Mouse (Mus musculus) hindbrain, embryonic 12.5 days (tissue): ENCODE data around the gene Vmn1r107. TPM values are rescaled to one million over a fixed set of nuclear protein-coding genes. Genes with fewer than 3 reads are reported as not detected.
"Not testable (repeated sequence)": the region's sequence is repeated elsewhere in the genome, so short reads cannot be mapped to it uniquely, and the experiment has no call there.

Experiments
- ATAC-seq: fragments of 200-750 bp; cut with Nextera tagmentation; 2 replicates; pipeline ENCODE4 v1.8.0; 2017; ENCODE audit warnings: moderate TSS enrichment; ENCODE audit not compliant: low FRiP score
- H3K27ac ChIP-seq: fragments of 300-500 bp; sonication (generic); 2 replicates; pipeline ENCODE4 v1.5.1; 2016; ENCODE audit warnings: mild to moderate bottlenecking
- H3K27me3 ChIP-seq: fragments of 300-500 bp; sonication (generic); 2 replicates; pipeline ENCODE4 v1.6.1; 2016; ENCODE audit warnings: mild to moderate bottlenecking
- H3K36me3 ChIP-seq: fragments of 300-500 bp; sonication (generic); 2 replicates; pipeline ENCODE4 v1.6.1; 2016; ENCODE audit warnings: mild to moderate bottlenecking
- H3K4me1 ChIP-seq: fragments of 300-500 bp; sonication (generic); 2 replicates; pipeline ENCODE4 v1.6.1; 2016
- H3K4me2 ChIP-seq: fragments of 300-500 bp; sonication (generic); replicated peaks from 2 replicates; pipeline ENCODE4 v1.6.1; 2016; ENCODE audit warnings: mild to moderate bottlenecking
- H3K4me3 ChIP-seq: fragments of 300-500 bp; sonication (generic); 2 replicates; pipeline ENCODE4 v1.5.1; 2016; ENCODE audit warnings: mild to moderate bottlenecking
- H3K9ac ChIP-seq: fragments of 300-500 bp; sonication (generic); 2 replicates; pipeline ENCODE4 v1.6.1; 2016; ENCODE audit warnings: mild to moderate bottlenecking, moderate library complexity
- H3K9me3 ChIP-seq: fragments of 300-500 bp; sonication (generic); replicated peaks from 2 replicates; pipeline ENCODE4 v1.6.1; 2016; ENCODE audit warnings: mild to moderate bottlenecking
- WGBS: fragments of 180-500 bp; shearing (Covaris S2); methylation state at CpG from one replicate; pipeline ENCODE4 v1.1.7; 2016; 5-methylcytosine and 5-hydroxymethylcytosine counted together
- polyA plus RNA-seq: library from polyadenylated mRNA; unstranded; fragments of >200 nt; fragmentation: Nextera tagmentation; extraction: Ambion mirVana; gene quantifications from 2 replicates; pipeline ENCODE4 v1.2.1, GENCODE M21; 2016

The Vmn1r107 gene
- polyA plus RNA-seq = not detected in 2 replicates

DNA sequence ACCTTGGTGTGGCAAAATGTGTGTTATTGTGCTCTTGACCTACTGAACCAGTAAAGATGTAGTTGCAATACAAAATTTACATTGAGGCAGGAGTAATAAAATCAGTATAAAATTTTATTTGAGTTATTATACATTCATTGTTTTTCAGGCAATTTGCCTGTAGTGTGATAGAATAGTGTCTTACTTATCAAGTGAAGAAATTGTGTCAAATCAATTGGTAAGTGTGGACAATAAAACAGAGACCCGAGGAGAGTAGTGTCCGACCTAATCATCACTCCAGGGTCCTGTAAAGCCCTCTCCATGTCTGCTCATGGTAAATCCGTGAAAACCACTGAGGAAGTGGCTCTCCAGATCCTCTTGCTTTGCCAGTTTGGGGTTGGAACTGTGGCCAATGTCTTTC, at the start of gene Vmn1r107:
Vmn1r107 (plus strand) TSS at position 301 of the 400 bp plus-strand sequence.
- H3K4me1 ChIP-seq, H3K27ac ChIP-seq, H3K4me3 ChIP-seq, H3K27me3 ChIP-seq, H3K9ac ChIP-seq, ATAC-seq, H3K4me2 ChIP-seq, H3K36me3 ChIP-seq, H3K9me3 ChIP-seq: not testable (repeated sequence)
- no CpG with 5 or more reads among the region's 3 CpGs for WGBS

DNA sequence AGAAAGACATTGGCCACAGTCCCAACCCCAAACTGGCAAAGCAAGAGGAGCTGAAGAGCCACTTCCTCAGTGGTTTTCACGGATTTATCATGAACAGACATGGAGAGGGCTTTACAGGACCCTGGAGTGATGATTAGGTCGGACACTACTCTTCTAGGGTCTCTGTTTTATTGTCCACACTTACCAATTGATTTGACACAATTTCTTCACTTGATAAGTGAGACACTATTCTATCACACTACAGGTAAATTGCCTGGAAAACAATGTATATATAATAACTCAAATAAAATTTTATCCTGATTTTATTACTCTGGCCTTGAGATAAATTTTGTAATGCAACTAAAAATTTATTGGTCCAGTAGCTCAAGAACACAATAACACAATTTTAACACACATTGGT, 34.4 kb downstream of the Vmn1r107 start, which contains the start of gene Vmn1r111:
Vmn1r111 (minus strand) TSS at position 101 of the 400 bp plus-strand sequence.
- H3K4me2 ChIP-seq, ATAC-seq, H3K9me3 ChIP-seq, H3K27me3 ChIP-seq, H3K27ac ChIP-seq, H3K36me3 ChIP-seq, H3K9ac ChIP-seq, H3K4me1 ChIP-seq, H3K4me3 ChIP-seq: not testable (repeated sequence)
- no CpG with 5 or more reads among the region's 2 CpGs for WGBS

Other genes with a start within 250 kb of the Vmn1r107 start
- not detected in 2 replicates for gene Vmn1r101, start 226.3 kb upstream of the Vmn1r107 start, polyA plus RNA-seq
- gene Gm10670, start 194.0 kb upstream of the Vmn1r107 start, polyA plus RNA-seq = not detected in 2 replicates
- not detected in 2 replicates for gene Vmn1r103, start 158.4 kb upstream of the Vmn1r107 start, polyA plus RNA-seq
- gene Vmn1r104, start 135.1 kb upstream of the Vmn1r107 start, polyA plus RNA-seq = not detected in 2 replicates
- gene Gm5726, start 123.2 kb upstream of the Vmn1r107 start, polyA plus RNA-seq = not detected in 2 replicates
- gene Gm4141, start 92.7 kb upstream of the Vmn1r107 start, polyA plus RNA-seq = not detected in 2 replicates
- not detected in 2 replicates for gene Gm4513, start 69.9 kb upstream of the Vmn1r107 start, polyA plus RNA-seq
- gene Vmn1r111, start 34.3 kb downstream of the Vmn1r107 start, polyA plus RNA-seq = not detected in 2 replicates
- gene Gm10668, start 61.7 kb downstream of the Vmn1r107 start, polyA plus RNA-seq = not detected in 2 replicates
- not detected in 2 replicates for gene Vmn1r112, start 102.3 kb downstream of the Vmn1r107 start, polyA plus RNA-seq
- gene Vmn1r113, start 118.4 kb downstream of the Vmn1r107 start, polyA plus RNA-seq = not detected in 2 replicates
- not detected in 2 replicates for gene Vmn1r114, start 143.3 kb downstream of the Vmn1r107 start, polyA plus RNA-seq
- not detected in 2 replicates for gene Vmn1r115, start 176.1 kb downstream of the Vmn1r107 start, polyA plus RNA-seq
- not detected in 2 replicates for gene Vmn1r116, start 203.3 kb downstream of the Vmn1r107 start, polyA plus RNA-seq
- gene Vmn1r117, start 215.2 kb downstream of the Vmn1r107 start, polyA plus RNA-seq = not detected in 2 replicates
- not detected in 2 replicates for gene Vmn1r118, start 243.4 kb downstream of the Vmn1r107 start, polyA plus RNA-seq